Mouse (Mus musculus) lung, adult 2 months (tissue): ENCODE measurements at regions not wholly inside any gene's neighbourhood (a gene's known extent, or its start where the extent isn't known, plus 50 kb on each side); places are given as distances from the start of the nearest gene placed in this dataset.

Source experiments
- CTCF ChIP-seq: fragments of 200-500 bp; IDR thresholded peaks from 2 replicates; pipeline ENCODE4 v1.5.1; 2011; ENCODE audit warnings: mild to moderate bottlenecking, low read length, control low read depth; ENCODE audit not compliant: insufficient read depth
- POLR2A ChIP-seq: fragments of 200-500 bp; IDR thresholded peaks from 2 replicates; pipeline ENCODE4 v1.6.1; 2011; ENCODE audit warnings: low read depth, mild to moderate bottlenecking, control low read depth, low read length, borderline replicate concordance; ENCODE audit errors: extremely low read depth

GRCm38 (mm10) chrX:162268112-162268511 is 108.6 kb upstream of the Nhs start:
- no peak for TF ChIP-seq CTCF
- no peak for TF ChIP-seq POLR2A
